Mouse (Mus musculus) C2C12 (cell line): ENCODE results near the gene Myom1. TPM values are rescaled to one million over a fixed set of nuclear protein-coding genes. Genes with fewer than 3 reads are reported as not detected.

ENCODE experiments used
- H3K27me3 ChIP-seq: one replicate; pipeline ENCODE4 v1.6.1; 2011; ENCODE audit not compliant: control insufficient read depth, insufficient read depth, insufficient read length
- H3K36me3 ChIP-seq: one replicate; pipeline ENCODE4 v1.6.1; 2011; ENCODE audit not compliant: control insufficient read depth, insufficient read depth
- H3K4me3 ChIP-seq: one replicate; pipeline ENCODE4 v1.5.1; 2011; ENCODE audit warnings: mild to moderate bottlenecking, control low read depth; ENCODE audit not compliant: poor library complexity, insufficient read depth, severe bottlenecking
- H3K79me2 ChIP-seq: one replicate; pipeline ENCODE4 v1.6.1; 2011; ENCODE audit not compliant: control insufficient read depth, insufficient read depth
- H3K79me3 ChIP-seq: one replicate; pipeline ENCODE4 v1.6.1; 2011; ENCODE audit warnings: low read depth, control low read depth
- H3ac ChIP-seq: one replicate; pipeline ENCODE3; 2011; ENCODE audit warnings: low read depth; ENCODE audit not compliant: control insufficient read depth, insufficient read length
- CEBPB ChIP-seq: IDR thresholded peaks from one replicate; pipeline ENCODE4 v1.6.1; 2011; ENCODE audit warnings: low read depth, mild to moderate bottlenecking, control low read depth, moderate library complexity
- CTCF ChIP-seq: IDR thresholded peaks from one replicate; pipeline ENCODE4 v1.5.1; 2011; ENCODE audit not compliant: control insufficient read depth, insufficient read depth, insufficient read length
- FOSL1 ChIP-seq: IDR thresholded peaks from one replicate; pipeline ENCODE4 v1.8.0; 2011; ENCODE audit warnings: mild to moderate bottlenecking, low read length; ENCODE audit not compliant: poor library complexity, insufficient read depth, severe bottlenecking
- MAX ChIP-seq: IDR thresholded peaks from one replicate; pipeline ENCODE4 v1.6.1; 2011; ENCODE audit warnings: mild to moderate bottlenecking, control low read depth
- MYOD1 ChIP-seq: IDR thresholded peaks from one replicate; pipeline ENCODE4 v1.6.1; 2011; ENCODE audit warnings: low read depth; ENCODE audit not compliant: control insufficient read depth, insufficient read length
- MYOG ChIP-seq: IDR thresholded peaks from one replicate; pipeline ENCODE4 v1.6.1; 2011; ENCODE audit not compliant: control insufficient read depth, insufficient read length; ENCODE audit errors: extremely low read depth
- USF1 ChIP-seq: IDR thresholded peaks from one replicate; pipeline ENCODE4 v1.6.1; 2011; ENCODE audit warnings: low read depth, mild to moderate bottlenecking, control low read depth, moderate library complexity
- polyA plus RNA-seq: library from polyadenylated mRNA; unstranded; fragments of >200 nt; fragmentation: generic; extraction: Trizol; gene quantifications from one replicate; pipeline ENCODE4 v1.2.1, GENCODE M21; 2012; ENCODE audit warnings: missing spikeins

The Myom1 gene
- polyA plus RNA-seq, 1 experiment, result 0.35 TPM

- H3ac ChIP-seq, result no peak overlapping the region
- H3K79me3 ChIP-seq, result no peaks in the 10 kb centered on the region
- no peaks in the 10 kb centered on the region for H3K79me2 ChIP-seq
- no peaks in the 10 kb centered on the region for H3K36me3 ChIP-seq
- H3K27me3 ChIP-seq, result no peaks in the 10 kb centered on the region
- TF ChIP-seq MYOD1, result no peak
- no peak for TF ChIP-seq USF1
- TF ChIP-seq CEBPB, result no peak
- no peak for TF ChIP-seq CTCF
- no peak for TF ChIP-seq MYOG
- TF ChIP-seq FOSL1, result no peak
- TF ChIP-seq MAX, result no peak
- H3K4me3 ChIP-seq, result no peak overlapping the region
Measured at GRCm38 (mm10) chr17:71055203-71055894, 52.9 kb downstream of the Myom1 start.

DNA sequence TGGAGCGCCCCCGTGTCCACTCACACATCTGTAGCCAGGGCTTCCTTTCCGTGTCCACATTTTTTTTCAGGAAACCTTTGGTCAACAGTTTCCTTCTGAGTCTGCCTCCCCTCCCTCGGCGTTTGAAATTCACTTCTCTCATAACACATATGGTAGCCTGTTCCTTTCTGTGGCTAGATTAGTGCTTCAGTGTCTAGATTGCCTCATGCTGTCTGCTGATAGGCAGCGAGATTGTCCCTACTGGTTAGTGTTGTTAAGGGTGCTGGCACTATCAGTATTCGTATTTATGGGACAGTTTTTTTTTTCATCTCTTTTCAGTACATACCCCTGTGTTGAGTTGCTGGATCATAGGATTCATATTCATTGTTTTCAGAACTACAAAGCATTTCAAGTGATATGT lies 54.0 kb downstream of the Myom1 start:
- no peaks in the 10 kb centered on the region for H3K27me3 ChIP-seq
- H3K79me3 ChIP-seq, result no peaks in the 10 kb centered on the region
- H3ac ChIP-seq, result no peak overlapping the region
- H3K79me2 ChIP-seq, result no peaks in the 10 kb centered on the region
- H3K4me3 ChIP-seq, result no peak overlapping the region
- H3K36me3 ChIP-seq, result no peaks in the 10 kb centered on the region
- no peak for TF ChIP-seq CTCF
- no peak for TF ChIP-seq USF1
- no peak for TF ChIP-seq CEBPB
- no peak for TF ChIP-seq MYOG
- TF ChIP-seq MYOD1, result no peak
- TF ChIP-seq FOSL1, result no peak
- TF ChIP-seq MAX, result no peak

GRCm38 (mm10) chr17:71057758-71058157 lies 55.3 kb downstream of the Myom1 start:
- Histone ChIP-seq H3K36me3 (no peaks in the 10 kb centered on the region), H3K79me2 (no peaks in the 10 kb centered on the region), H3ac (no peak overlapping the region), H3K27me3 (no peaks in the 10 kb centered on the region), H3K79me3 (no peaks in the 10 kb centered on the region), H3K4me3 (no peak overlapping the region)
- no peak for TF ChIP-seq CEBPB
- TF ChIP-seq FOSL1, result no peak
- no peak for TF ChIP-seq CTCF
- no peak for TF ChIP-seq MYOD1
- no peak for TF ChIP-seq MYOG
- no peak for TF ChIP-seq MAX
- no peak for TF ChIP-seq USF1

GRCm38 (mm10) chr17:71059213-71059612 lies 56.8 kb downstream of the Myom1 start:
- no peak overlapping the region for H3K4me3 ChIP-seq
- no peaks in the 10 kb centered on the region for H3K27me3 ChIP-seq
- TF ChIP-seq USF1 (no peak), FOSL1 (peak; percentile 83), CTCF (no peak), CEBPB (peak; percentile 21), MYOD1 (peak; percentile 69), MAX (no peak), MYOG (no peak)
- H3K36me3 ChIP-seq, result no peaks in the 10 kb centered on the region
- no peaks in the 10 kb centered on the region for H3K79me2 ChIP-seq
- peak overlapping the region; percentile 16 for H3ac ChIP-seq
- H3K79me3 ChIP-seq, result no peaks in the 10 kb centered on the region

DNA sequence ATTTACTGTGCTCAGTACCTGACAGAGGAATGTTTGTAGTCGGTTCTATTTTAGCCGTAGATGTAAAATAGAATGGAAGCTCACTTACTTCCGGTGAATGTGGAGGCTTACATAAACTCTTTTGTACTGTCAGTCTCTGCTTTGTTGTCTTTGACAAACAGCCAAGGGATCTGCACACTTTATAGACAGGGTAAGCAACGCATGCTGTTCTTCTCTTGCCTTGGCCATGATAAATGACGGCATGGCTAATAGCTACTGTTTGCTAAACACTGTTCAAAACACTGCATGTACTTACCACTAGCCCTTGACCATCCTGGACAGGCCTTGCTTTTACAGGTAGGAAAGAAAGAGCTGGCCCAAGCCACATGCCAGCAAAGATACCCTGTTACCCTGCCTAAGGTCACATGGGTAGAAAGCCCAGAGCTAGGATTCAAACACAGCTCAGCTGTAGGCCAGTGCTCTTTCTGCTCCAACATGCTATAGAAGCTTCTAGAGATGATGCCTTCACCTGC lies 59.7 kb downstream of the Myom1 start:
- Histone ChIP-seq H3K79me3 (no peaks in the 10 kb centered on the region), H3K4me3 (no peak overlapping the region), H3ac (no peak overlapping the region), H3K27me3 (no peaks in the 10 kb centered on the region), H3K36me3 (no peaks in the 10 kb centered on the region), H3K79me2 (no peaks in the 10 kb centered on the region)
- TF ChIP-seq FOSL1, result no peak
- no peak for TF ChIP-seq MYOG
- no peak for TF ChIP-seq USF1
- no peak for TF ChIP-seq MYOD1
- TF ChIP-seq CTCF, result no peak
- no peak for TF ChIP-seq MAX
- no peak for TF ChIP-seq CEBPB
